Mouse (Mus musculus) small intestine, adult 2 months (tissue): ENCODE measurements around the gene Nyx. TPM values are rescaled to one million over a fixed set of nuclear protein-coding genes. Genes with fewer than 3 reads are reported as not detected.

Experiments used
- H3K27ac ChIP-seq: fragments of 200-500 bp; 2 replicates; pipeline ENCODE4 v1.5.1; 2012; ENCODE audit warnings: low read depth, low read length, control low read depth, inconsistent platforms; ENCODE audit not compliant: insufficient read depth
- H3K27me3 ChIP-seq: fragments of 200-500 bp; 2 replicates; pipeline ENCODE4 v1.6.1; 2012; ENCODE audit warnings: mild to moderate bottlenecking, moderate library complexity, low read length, inconsistent platforms; ENCODE audit not compliant: control insufficient read depth, insufficient read depth
- H3K36me3 ChIP-seq: fragments of 200-500 bp; 2 replicates; pipeline ENCODE4 v1.6.1; 2012; ENCODE audit warnings: mild to moderate bottlenecking, low read length, control low read depth, inconsistent platforms; ENCODE audit not compliant: control insufficient read depth, insufficient read depth
- H3K4me1 ChIP-seq: fragments of 200-500 bp; 2 replicates; pipeline ENCODE4 v1.6.1; 2012; ENCODE audit warnings: low read length, inconsistent platforms, mixed read lengths; ENCODE audit not compliant: control insufficient read depth, insufficient read depth, insufficient read length
- H3K4me3 ChIP-seq: fragments of 200-500 bp; 2 replicates; pipeline ENCODE4 v1.5.1; 2012; ENCODE audit warnings: low read depth, mild to moderate bottlenecking, control low read depth, inconsistent platforms, low read length, moderate library complexity
- CTCF ChIP-seq: fragments of 200-500 bp; IDR thresholded peaks from 2 replicates; pipeline ENCODE4 v1.5.1; 2012; ENCODE audit warnings: low read depth, mild to moderate bottlenecking, control low read depth, inconsistent platforms, low read length, moderate library complexity, mixed read lengths; ENCODE audit not compliant: insufficient replicate concordance, insufficient read length; ENCODE audit errors: extremely low read depth
- POLR2A ChIP-seq: fragments of 200-500 bp; IDR thresholded peaks from 2 replicates; pipeline ENCODE4 v1.6.1; 2012; ENCODE audit warnings: low read depth, mild to moderate bottlenecking, control low read depth, inconsistent platforms, low read length, moderate library complexity
- WGBS: fragments of 180-500 bp; shearing (Covaris S2); methylation state at CpG from one replicate; pipeline ENCODE4 v1.1.7; 2018; 5-methylcytosine and 5-hydroxymethylcytosine counted together
- polyA plus RNA-seq: library from polyadenylated mRNA; depleted of rRNA; stranded (reverse); fragments of >200 nt; gene quantifications from 2 replicates; pipeline ENCODE4 v1.2.3, GENCODE M21; 2012; rRNA removed

Gene Nyx
- polyA plus RNA-seq, 1 experiment: 1.4 TPM

DNA sequence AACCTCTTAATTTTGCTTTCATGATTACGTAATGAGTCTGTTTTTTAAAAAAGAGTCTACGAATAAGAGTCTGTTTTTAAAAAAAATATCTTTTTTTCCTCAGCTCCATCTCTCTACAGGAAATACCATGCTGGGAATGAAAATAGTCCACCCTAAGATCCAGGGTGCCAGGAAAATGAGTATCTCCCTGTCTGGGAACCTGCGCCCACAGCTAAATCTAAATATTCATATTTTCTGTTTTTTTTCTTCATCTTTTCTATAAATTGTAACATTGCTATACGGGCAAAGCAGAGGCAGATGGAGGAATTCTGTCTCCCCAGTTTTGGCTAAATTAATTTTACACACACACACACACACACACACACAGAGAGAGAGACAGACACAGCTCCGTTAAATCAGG lies 48.0 kb downstream of the Nyx start:
- WGBS: 95% methylated on average over 5 of the region's 5 CpGs
- H3K27ac ChIP-seq: no peak overlapping the region

DNA sequence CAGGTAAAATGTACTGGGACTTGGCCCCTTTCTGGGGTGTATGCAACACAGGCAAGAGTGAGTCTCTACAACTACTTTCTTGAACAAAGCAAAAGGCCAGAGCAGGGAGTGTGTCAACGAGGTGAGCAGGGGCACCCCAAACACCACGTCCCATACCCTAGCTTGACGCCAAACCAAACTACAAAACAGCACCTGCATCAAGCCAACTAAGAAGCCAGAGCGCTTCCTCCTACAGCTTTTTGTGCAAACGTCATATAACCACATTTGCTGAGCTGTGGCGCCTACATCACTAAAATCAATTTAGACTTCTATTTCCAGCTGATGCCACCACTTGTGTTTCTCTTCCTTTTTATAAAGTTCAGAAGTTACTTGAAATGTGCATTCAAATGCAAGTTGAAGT lies 50.5 kb downstream of the Nyx start:
- WGBS: 55% methylated on average over 6 of the region's 6 CpGs
- Histone ChIP-seq H3K36me3 (no peaks in the 10 kb centered on the region), H3K27ac (no peak overlapping the region), H3K4me1 (peaks cover 2% of the 10 kb centered on the region; the same call in 1 of the 2 replicates), H3K4me3 (no peak overlapping the region), H3K27me3 (no peaks in the 10 kb centered on the region)
- TF ChIP-seq CTCF: no peak
- TF ChIP-seq POLR2A: no peak

More for the DNA sequence above, 48.0 kb downstream of the Nyx start:
- Histone ChIP-seq H3K36me3 (no peaks in the 10 kb centered on the region), H3K4me1 (peaks cover 2% of the 10 kb centered on the region; the same call in 1 of the 2 replicates), H3K4me3 (no peak overlapping the region), H3K27me3 (no peaks in the 10 kb centered on the region)
- TF ChIP-seq POLR2A: no peak
- TF ChIP-seq CTCF: no peak

DNA sequence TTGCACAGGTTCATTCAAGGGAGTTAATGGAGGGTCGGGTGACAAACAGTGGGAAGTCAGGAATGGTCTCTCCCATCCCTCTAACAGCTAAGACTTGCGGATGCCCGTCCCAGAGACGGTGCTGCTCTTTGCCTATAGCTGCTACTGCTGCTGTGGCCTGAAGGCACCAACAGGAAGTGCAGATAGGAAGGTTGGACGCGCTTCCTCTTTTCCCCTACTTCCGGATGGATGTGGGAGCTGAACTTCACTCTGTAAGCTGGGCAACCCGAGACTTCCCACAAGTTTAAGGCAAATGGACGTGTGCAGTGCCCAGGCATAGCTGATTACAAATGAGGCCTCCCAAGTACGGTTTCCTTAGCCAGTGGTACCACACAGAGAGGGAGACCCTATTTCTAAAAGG lies 52.1 kb downstream of the Nyx start:
- no peak overlapping the region for H3K27ac ChIP-seq
- H3K4me1 ChIP-seq: peaks cover 2% of the 10 kb centered on the region; the same call in 1 of the 2 replicates
- H3K36me3 ChIP-seq: no peaks in the 10 kb centered on the region; the same call in 1 of the 2 replicates
- 87% methylated on average over 10 of the region's 10 CpGs for WGBS
- H3K27me3 ChIP-seq: no peaks in the 10 kb centered on the region
- no peak for TF ChIP-seq POLR2A
- TF ChIP-seq CTCF: no peak
- no peak overlapping the region for H3K4me3 ChIP-seq

DNA sequence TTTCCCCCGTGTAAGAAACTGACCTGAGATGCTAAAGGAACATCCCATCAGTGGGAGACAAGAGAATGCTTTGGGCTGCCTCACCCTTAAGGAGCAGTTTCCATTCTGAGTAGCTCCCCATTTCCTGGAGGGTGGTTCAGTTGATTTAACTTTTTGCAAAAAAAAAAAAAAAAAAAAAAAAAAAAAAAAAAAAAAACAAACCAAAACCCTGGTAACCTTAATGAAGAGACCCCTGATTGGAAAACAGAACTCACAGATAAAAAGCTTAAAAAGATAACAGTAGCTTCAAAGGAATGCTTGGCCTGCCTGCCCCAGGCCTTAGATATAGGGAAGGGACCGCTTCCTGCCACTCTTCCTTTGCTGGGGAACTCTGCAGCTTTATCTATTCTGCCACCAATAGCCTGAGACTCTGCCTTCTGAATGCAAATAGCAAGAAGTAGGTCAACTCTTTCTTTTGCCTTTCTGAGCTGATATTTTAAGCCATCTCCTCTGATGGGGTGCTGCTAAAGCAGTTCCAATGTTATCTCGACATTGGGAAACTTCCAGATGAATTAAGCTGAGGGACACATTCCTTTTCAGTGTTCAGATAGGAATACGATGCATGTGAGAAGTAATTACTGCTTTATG lies 53.0 kb downstream of the Nyx start:
- Histone ChIP-seq H3K36me3 (no peaks in the 10 kb centered on the region; the same call in 1 of the 2 replicates), H3K4me3 (no peak overlapping the region), H3K27me3 (no peaks in the 10 kb centered on the region), H3K4me1 (peaks cover 2% of the 10 kb centered on the region; the same call in 1 of the 2 replicates), H3K27ac (no peak overlapping the region)
- 71% methylated on average over 4 of the region's 4 CpGs for WGBS
- TF ChIP-seq POLR2A (no peak), CTCF (no peak)

DNA sequence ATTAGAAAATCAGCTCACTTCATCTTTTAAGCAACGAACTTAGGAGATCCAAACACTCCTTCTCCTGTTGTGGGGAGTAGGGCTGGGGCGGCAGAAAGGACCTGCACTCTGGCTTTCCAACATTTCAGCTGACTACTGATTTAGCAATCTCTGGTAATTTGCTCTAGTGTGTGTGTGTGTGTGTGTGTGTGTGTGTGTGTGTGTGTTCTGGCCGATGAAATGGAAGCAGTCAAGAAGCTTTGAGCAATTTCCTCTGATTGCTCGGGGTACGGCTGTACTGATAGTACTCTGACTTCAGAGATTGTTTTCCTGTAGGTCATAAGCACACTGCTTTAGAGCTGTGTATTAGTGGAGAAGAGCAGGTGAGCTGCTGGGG lies 53.5 kb downstream of the Nyx start:
- H3K4me3 ChIP-seq: no peak overlapping the region
- no peaks in the 10 kb centered on the region for H3K27me3 ChIP-seq
- H3K36me3 ChIP-seq: no peaks in the 10 kb centered on the region; the same call in 1 of the 2 replicates
- H3K4me1 ChIP-seq: peaks cover 2% of the 10 kb centered on the region; the same call in 1 of the 2 replicates
- TF ChIP-seq CTCF: no peak
- no peak for TF ChIP-seq POLR2A
- 58% methylated on average over 5 of the region's 5 CpGs for WGBS
- H3K27ac ChIP-seq: no peak overlapping the region

DNA sequence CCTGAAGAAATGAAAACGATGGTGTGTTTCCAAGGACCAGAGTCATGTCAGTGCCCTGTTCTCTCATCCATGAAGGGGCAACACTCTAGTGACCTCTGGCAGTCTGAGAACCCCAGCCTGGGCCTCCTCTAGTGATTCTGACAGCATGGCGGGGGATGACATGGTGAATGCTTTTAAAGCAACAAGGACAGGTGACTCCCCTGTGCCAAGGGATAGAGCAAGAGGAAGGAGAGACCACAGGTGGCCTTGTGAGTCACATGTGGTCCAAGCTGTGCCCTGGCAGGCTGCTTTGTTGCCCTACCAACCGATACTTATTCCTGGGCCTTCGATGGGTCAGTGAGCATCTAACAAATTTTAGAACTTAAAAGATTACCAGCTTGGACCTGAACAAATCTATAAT lies 54.7 kb downstream of the Nyx start:
- 88% methylated on average over 4 of the region's 4 CpGs for WGBS
- TF ChIP-seq POLR2A: no peak
- no peak for TF ChIP-seq CTCF

DNA sequence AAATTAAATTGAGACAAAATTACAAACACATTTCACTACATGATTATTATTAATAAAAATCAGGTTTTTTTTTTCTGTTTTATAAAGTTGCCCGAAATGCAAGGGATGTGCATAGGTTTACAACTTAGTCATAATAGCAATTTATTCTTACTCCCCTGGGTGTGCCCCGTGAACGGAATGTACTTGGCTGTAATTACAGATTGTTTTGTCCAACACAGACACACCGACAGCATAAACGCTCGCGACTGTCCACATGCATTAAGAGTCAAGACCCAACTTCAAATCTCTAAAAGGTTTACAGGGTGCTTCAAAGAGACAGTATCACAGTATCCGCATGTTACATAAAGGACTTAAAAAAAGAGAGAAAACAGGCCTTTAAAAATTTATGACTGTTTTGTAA lies 55.4 kb downstream of the Nyx start:
- WGBS: 88% methylated on average over 8 of the region's 8 CpGs
- H3K4me3 ChIP-seq: no peak overlapping the region
- no peak for TF ChIP-seq POLR2A
- TF ChIP-seq CTCF: no peak
- H3K4me1 ChIP-seq: no peaks in the 10 kb centered on the region
- no peaks in the 10 kb centered on the region for H3K27me3 ChIP-seq
- peaks cover 8% of the 10 kb centered on the region; the same call in 1 of the 2 replicates for H3K36me3 ChIP-seq
- H3K27ac ChIP-seq: no peak overlapping the region

More for the DNA sequence above, 54.7 kb downstream of the Nyx start:
- Histone ChIP-seq H3K4me3 (no peak overlapping the region), H3K27me3 (no peaks in the 10 kb centered on the region), H3K36me3 (peaks cover 5% of the 10 kb centered on the region; the same call in 1 of the 2 replicates), H3K4me1 (peaks cover 2% of the 10 kb centered on the region; the same call in 1 of the 2 replicates), H3K27ac (no peak overlapping the region)

Other genes starting within 250 kb of the Nyx start
- 3.1 and 6.8 TPM in 2 replicates for gene Ddx3x, start 185.1 kb upstream of the Nyx start, polyA plus RNA-seq
- not detected in 2 replicates for gene Gpr34, start 166.0 kb downstream of the Nyx start, polyA plus RNA-seq
- not detected in 2 replicates for gene Gpr82, start 195.3 kb downstream of the Nyx start, polyA plus RNA-seq